Mouse (Mus musculus) MEL (cell line): ENCODE measurements at regions not wholly inside any gene's neighbourhood (a gene's known extent, or its start where the extent isn't known, plus 50 kb on each side); places are given as distances from the start of the nearest gene placed in this dataset.

Source experiments
- DNase-seq: peaks from one replicate; pipeline ENCODE4 v3.0.0; 2011; ENCODE audit warnings: low read depth, low spot score
- H3K27ac ChIP-seq: 2 replicates; pipeline ENCODE4 v1.5.1; 2012; ENCODE audit warnings: low read depth, mild to moderate bottlenecking, control low read depth, low read length, moderate library complexity; ENCODE audit not compliant: control insufficient read depth
- H3K27me3 ChIP-seq, 2 experiments: fragments of 150-350 bp in 1 of 2; sonication (generic) in 1 of 2; 2 replicates each; pipeline ENCODE4 v1.6.1; 2012; ENCODE audit warnings: low read length in 2 of 2, mild to moderate bottlenecking in 2 of 2, improper control_type of control experiment in 1 of 2, moderate library complexity in 1 of 2; ENCODE audit not compliant: insufficient read depth in 2 of 2, control insufficient read depth in 1 of 2
- H3K36me3 ChIP-seq, 2 experiments: 2 replicates each; pipeline ENCODE4 v1.6.1; 2012 to 2014; ENCODE audit warnings: low read length in 2 of 2, improper control_type of control experiment in 1 of 2, inconsistent platforms in 1 of 2, mild to moderate bottlenecking in 1 of 2; ENCODE audit not compliant: insufficient read depth in 2 of 2, control insufficient read depth in 1 of 2
- H3K4me1 ChIP-seq, 2 experiments: fragments of 150-350 bp in 1 of 2; sonication (generic) in 1 of 2; 2 replicates each; pipeline ENCODE4 v1.6.1; 2012; ENCODE audit warnings: low read length in 2 of 2, improper control_type of control experiment in 1 of 2, mild to moderate bottlenecking in 1 of 2; ENCODE audit not compliant: insufficient read depth in 2 of 2, control insufficient read depth in 1 of 2
- H3K4me3 ChIP-seq, 2 experiments: fragments of 150-350 bp in 1 of 2; sonication (generic) in 1 of 2; 2 replicates each; pipeline ENCODE4 v1.5.1; 2012; ENCODE audit warnings: low read depth in 2 of 2, low read length in 2 of 2, mild to moderate bottlenecking in 2 of 2, moderate library complexity in 2 of 2, control low read depth in 1 of 2, improper control_type of control experiment in 1 of 2; ENCODE audit not compliant: control insufficient read depth in 1 of 2, insufficient read depth in 1 of 2
- H3K79me2 ChIP-seq: 2 replicates; pipeline ENCODE4 v1.6.1; 2012; ENCODE audit warnings: mild to moderate bottlenecking, low read length, moderate library complexity; ENCODE audit not compliant: control insufficient read depth, poor library complexity, insufficient read depth
- H3K9ac ChIP-seq: 2 replicates; pipeline ENCODE4 v1.6.1; 2012; ENCODE audit warnings: low read depth, mild to moderate bottlenecking, control low read depth, low read length, moderate library complexity; ENCODE audit not compliant: control insufficient read depth, poor library complexity, severe bottlenecking
- H3K9me3 ChIP-seq: fragments of 150-350 bp; sonication (generic); replicated peaks from 2 replicates; pipeline ENCODE4 v1.6.1; 2012; ENCODE audit warnings: mild to moderate bottlenecking, low read length, improper control_type of control experiment, moderate library complexity; ENCODE audit not compliant: insufficient read depth
- BHLHE40 ChIP-seq: IDR thresholded peaks from 2 replicates; pipeline ENCODE4 v1.6.1; 2012; ENCODE audit warnings: low read depth, mild to moderate bottlenecking, inconsistent platforms, low read length, improper control_type of control experiment, borderline replicate concordance
- CHD1 ChIP-seq: IDR thresholded peaks from 2 replicates; pipeline ENCODE4 v1.6.1; 2012; ENCODE audit warnings: low read depth, mild to moderate bottlenecking, inconsistent platforms, low read length, improper control_type of control experiment
- CHD2 ChIP-seq: IDR thresholded peaks from 2 replicates; pipeline ENCODE4 v1.6.1; 2011; ENCODE audit warnings: low read length, improper control_type of control experiment
- E2F4 ChIP-seq: IDR thresholded peaks from 2 replicates; pipeline ENCODE4 v1.6.1; 2011; ENCODE audit warnings: low read depth, low read length, improper control_type of control experiment, borderline replicate concordance
- ELF1 ChIP-seq: IDR thresholded peaks from 2 replicates; pipeline ENCODE4 v1.6.1; 2014; ENCODE audit warnings: low read depth, mild to moderate bottlenecking, inconsistent platforms, low read length, improper control_type of control experiment, moderate library complexity
- ETS1 ChIP-seq: IDR thresholded peaks from 2 replicates; pipeline ENCODE4 v1.6.1; 2012; ENCODE audit warnings: low read depth, mild to moderate bottlenecking, inconsistent platforms, low read length, improper control_type of control experiment, moderate library complexity
- GATA1 ChIP-seq: IDR thresholded peaks from 2 replicates; pipeline ENCODE4 v1.6.1; 2011; ENCODE audit warnings: low read depth, low read length, improper control_type of control experiment
- HCFC1 ChIP-seq: IDR thresholded peaks from 2 replicates; pipeline ENCODE4 v1.6.1; 2012; ENCODE audit warnings: low read depth, mild to moderate bottlenecking, inconsistent platforms, low read length, improper control_type of control experiment, moderate library complexity
- MEF2A ChIP-seq: IDR thresholded peaks from 2 replicates; pipeline ENCODE4 v1.6.1; 2014; ENCODE audit warnings: low read depth, mild to moderate bottlenecking, inconsistent platforms, low read length, improper control_type of control experiment; ENCODE audit not compliant: poor library complexity, insufficient replicate concordance, severe bottlenecking; ENCODE audit errors: extremely low read depth
- MXI1 ChIP-seq: IDR thresholded peaks from 2 replicates; pipeline ENCODE4 v1.6.1; 2011; ENCODE audit warnings: mild to moderate bottlenecking, low read depth, low read length, improper control_type of control experiment
- MYB ChIP-seq: IDR thresholded peaks from 2 replicates; pipeline ENCODE4 v1.6.1; 2011; ENCODE audit warnings: mild to moderate bottlenecking, low read depth, low read length, improper control_type of control experiment
- NELFE ChIP-seq: IDR thresholded peaks from 2 replicates; pipeline ENCODE4 v1.6.1; 2011; ENCODE audit warnings: low read depth, low read length, improper control_type of control experiment
- RCOR1 ChIP-seq: IDR thresholded peaks from 2 replicates; pipeline ENCODE4 v1.6.1; 2012; ENCODE audit warnings: low read depth, mild to moderate bottlenecking, inconsistent platforms, low read length, improper control_type of control experiment
- TAL1 ChIP-seq: IDR thresholded peaks from 2 replicates; pipeline ENCODE4 v1.6.1; 2012; ENCODE audit warnings: mild to moderate bottlenecking, inconsistent platforms, low read length, moderate library complexity, mixed read lengths
- TBP ChIP-seq: IDR thresholded peaks from 2 replicates; pipeline ENCODE4 v1.8.0; 2011; ENCODE audit warnings: low read depth, low read length, improper control_type of control experiment
- TCF12 ChIP-seq: IDR thresholded peaks from 2 replicates; pipeline ENCODE4 v1.6.1; 2014; ENCODE audit warnings: low read depth, mild to moderate bottlenecking, inconsistent platforms, low read length, improper control_type of control experiment, moderate library complexity
- UBTF ChIP-seq: IDR thresholded peaks from 2 replicates; pipeline ENCODE4 v1.6.1; 2012; ENCODE audit warnings: low read depth, mild to moderate bottlenecking, inconsistent platforms, low read length, improper control_type of control experiment, moderate library complexity, borderline replicate concordance; ENCODE audit not compliant: insufficient read depth
- USF2 ChIP-seq, 2 experiments: IDR thresholded peaks; 2 replicates each; pipeline ENCODE4 v1.6.1; 2011 to 2012; ENCODE audit warnings: improper control_type of control experiment in 2 of 2, low read length in 2 of 2, borderline replicate concordance in 1 of 2, inconsistent platforms in 1 of 2, low read depth in 1 of 2, mild to moderate bottlenecking in 1 of 2; ENCODE audit not compliant: insufficient read depth in 1 of 2
- ZKSCAN1 ChIP-seq: IDR thresholded peaks from 2 replicates; pipeline ENCODE4 v1.6.1; 2012; ENCODE audit warnings: low read depth, mild to moderate bottlenecking, inconsistent platforms, low read length, improper control_type of control experiment, moderate library complexity
- ZMIZ1 ChIP-seq: IDR thresholded peaks from 2 replicates; pipeline ENCODE4 v1.6.1; 2012; ENCODE audit warnings: low read depth, mild to moderate bottlenecking, inconsistent platforms, low read length, improper control_type of control experiment, moderate library complexity

DNA sequence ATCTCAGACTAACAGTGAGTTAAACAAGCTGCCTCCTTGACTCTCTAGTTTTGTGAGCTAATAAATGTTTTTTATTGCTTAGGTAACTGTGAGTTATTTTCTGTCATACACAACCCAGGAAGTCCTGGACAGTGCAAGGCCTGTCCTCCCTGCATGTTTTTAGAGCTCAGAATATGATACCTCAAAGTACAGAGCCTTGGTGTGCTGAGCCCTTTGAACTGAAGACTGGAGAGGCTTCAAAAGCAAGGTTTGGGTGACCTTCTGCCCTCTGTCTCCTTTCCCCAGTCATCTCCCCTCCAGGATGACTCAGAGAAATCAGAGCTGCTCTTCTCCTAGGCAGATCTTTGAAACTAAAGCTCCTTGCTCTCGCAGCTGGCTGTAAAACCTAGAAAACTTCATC, 336.0 kb upstream of the Xrcc4 start:
- no peaks in the 10 kb centered on the region for H3K36me3 ChIP-seq
- no peaks in the 10 kb centered on the region for H3K9me3 ChIP-seq
- H3K79me2 ChIP-seq: no peaks in the 10 kb centered on the region
- H3K27ac ChIP-seq: no peak overlapping the region
- no peak for DNase-seq
- no peaks in the 10 kb centered on the region for H3K27me3 ChIP-seq
- H3K4me1 ChIP-seq: no peaks in the 10 kb centered on the region
- TF ChIP-seq RCOR1 (no peak), TCF12 (no peak), NELFE (no peak), CHD1 (no peak), USF2 (IDR thresholded peaks at IDR 0.05; ENCODE audit: borderline replicate concordance in 1 of 2, insufficient read depth in 1 of 2, low read depth in 1 of 2, low read length in 2 of 2) (no peak), TAL1 (no peak), ZMIZ1 (no peak), ZKSCAN1 (no peak), MYB (no peak), MXI1 (no peak), HCFC1 (no peak), BHLHE40 (no peak), MEF2A (no peak), ETS1 (no peak)
- no peak overlapping the region for H3K9ac ChIP-seq
- no peak overlapping the region for H3K4me3 ChIP-seq

DNA sequence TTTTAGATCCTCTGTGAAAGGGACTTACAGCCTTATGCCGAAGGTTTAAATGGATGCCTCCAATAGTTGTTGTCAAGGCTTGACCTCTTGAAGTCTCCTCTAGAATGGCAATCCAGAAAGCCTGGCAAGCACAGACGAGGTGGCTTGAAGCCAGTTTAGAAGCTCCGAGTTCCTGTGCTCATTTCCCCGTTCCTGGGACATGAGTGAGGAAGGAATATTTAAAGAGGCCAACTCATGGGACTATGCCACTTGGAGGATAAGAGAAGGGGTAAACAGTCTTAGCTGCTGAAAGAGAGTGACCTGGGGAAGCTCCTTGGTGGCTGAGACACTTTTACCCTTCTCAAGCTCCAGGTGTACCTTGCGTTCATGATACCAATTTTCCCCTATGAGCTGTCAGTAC, 335.1 kb upstream of the Xrcc4 start:
- no peak for DNase-seq
- Histone ChIP-seq H3K27ac (no peak overlapping the region), H3K27me3 (no peaks in the 10 kb centered on the region), H3K36me3 (no peaks in the 10 kb centered on the region), H3K4me1 (no peaks in the 10 kb centered on the region), H3K9ac (no peak overlapping the region), H3K79me2 (no peaks in the 10 kb centered on the region), H3K9me3 (no peaks in the 10 kb centered on the region), H3K4me3 (no peak overlapping the region)
- no peak for TF ChIP-seq CHD2
- TF ChIP-seq TCF12: no peak
- TF ChIP-seq GATA1: no peak
- TF ChIP-seq ELF1: no peak
- no peak for TF ChIP-seq E2F4
- no peak for TF ChIP-seq ZKSCAN1
- no peak for TF ChIP-seq RCOR1
- TF ChIP-seq MEF2A: no peak
- TF ChIP-seq UBTF: no peak
- TF ChIP-seq TBP: no peak
